1 mouse cellular context compared by ENCODE assay signal in the genomic region with DNA sequence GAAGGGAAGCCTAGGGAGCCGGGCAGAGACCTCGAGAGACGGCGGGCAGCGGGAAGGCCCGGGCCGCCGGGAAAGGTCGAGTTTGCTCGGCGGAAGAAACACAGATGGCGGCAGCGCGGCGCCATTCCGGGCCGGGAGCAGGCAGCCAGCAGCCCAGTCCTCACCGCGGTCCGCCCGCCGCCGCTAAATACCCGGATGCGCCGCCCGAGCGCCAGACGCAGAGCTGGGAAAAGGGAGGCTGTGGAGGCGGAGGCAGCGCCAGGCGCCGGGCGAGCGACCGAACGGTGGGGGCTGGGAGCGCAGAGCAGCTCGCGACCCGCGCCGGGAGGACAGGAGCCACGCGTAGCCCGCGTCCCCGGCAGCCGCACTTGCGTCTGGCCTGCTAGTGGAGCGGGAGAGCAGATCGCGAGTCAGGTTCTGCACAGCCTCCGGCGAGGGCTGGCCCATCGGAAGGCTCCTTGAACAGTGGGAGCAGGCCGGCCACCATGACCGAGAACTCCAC.
A peak's percentile ranks its signal among the peaks of the same experiment; 100 is the strongest.
TF ChIP-seq lines count a peak whose summit lies in the region.

A gene (plus strand): TSS at position 214 of the 502 bp plus-strand sequence.

TF ChIP-seq in MEL, 35 proteins besides CTCF, POLR2A, EP300 and RAD21 (continued from another document):
- TF ChIP-seq ZMIZ1 (IDR thresholded peaks at IDR 0.05; ENCODE audit: low read depth, low read length) (peak; percentile 95), CHD1 (IDR thresholded peaks at IDR 0.05; ENCODE audit: low read depth, low read length) (no peak; the same call in 1 of the 2 replicates), MAX (IDR thresholded peaks at IDR 0.05; ENCODE audit: low read length) (peak; percentile 63), MEF2A (IDR thresholded peaks at IDR 0.05; ENCODE audit: extremely low read depth, insufficient replicate concordance, low read depth, low read length, poor library complexity, severe bottlenecking) (no peak), RCOR1 (IDR thresholded peaks at IDR 0.05; ENCODE audit: low read depth, low read length) (no peak), USF1 (IDR thresholded peaks at IDR 0.05; ENCODE audit: low read depth, low read length) (no peak), NELFE (IDR thresholded peaks at IDR 0.05; ENCODE audit: low read depth, low read length) (peak; percentile 81), NRF1 (IDR thresholded peaks at IDR 0.05; ENCODE audit: insufficient read depth, low read depth, low read length, poor library complexity, severe bottlenecking) (no peak)
TF ChIP-seq in MEL: peak in this region for 12.
